In the genomic region with DNA sequence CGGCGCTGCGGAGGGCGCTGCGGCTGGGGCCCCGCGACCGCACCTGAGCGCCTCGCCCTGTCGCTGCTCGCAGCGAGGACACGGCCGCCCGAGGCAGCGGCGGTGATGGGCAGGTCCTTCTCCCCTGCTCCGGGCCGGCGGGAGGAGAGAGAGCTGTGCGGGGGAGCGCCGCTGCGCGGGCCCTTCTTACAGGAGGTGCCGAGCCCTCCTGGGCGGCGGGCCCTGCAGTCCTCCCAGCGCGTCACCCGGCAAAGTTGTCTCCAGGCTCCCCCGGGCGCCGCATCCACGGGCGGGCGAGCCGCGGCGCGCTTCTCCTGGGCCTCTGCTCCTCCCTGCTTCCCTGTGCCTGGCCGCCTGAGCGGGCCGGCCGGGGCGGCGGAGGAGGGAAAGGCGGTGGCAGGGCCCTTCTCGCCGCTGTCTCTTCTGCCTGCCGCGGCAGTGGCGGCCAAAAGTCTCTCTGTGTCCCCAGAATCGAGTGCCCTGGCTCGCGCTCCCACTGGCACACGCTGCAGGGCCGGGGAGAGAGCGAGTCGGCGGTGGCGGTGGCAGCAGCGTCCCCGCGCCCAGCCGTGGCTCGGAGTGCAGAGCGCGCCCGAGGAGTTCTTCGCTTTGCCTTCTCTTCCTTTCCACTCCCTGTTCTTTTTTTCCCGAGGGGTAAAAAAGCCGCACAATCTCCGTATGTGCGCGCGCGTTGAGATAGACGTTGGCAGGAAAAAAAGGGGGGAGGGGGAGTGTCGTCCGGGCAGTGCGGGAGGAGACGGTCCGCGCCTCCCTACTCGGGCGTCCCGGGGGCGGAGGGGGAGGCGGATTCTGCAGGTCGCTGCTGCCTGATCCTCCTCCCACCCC, we compare ENCODE assay signal across 7 mouse cellular contexts. TPM values are rescaled to one million over a fixed set of nuclear protein-coding genes. Genes with fewer than 3 reads are reported as not detected.
DNase-seq lines count a peak whose midpoint lies in the region; ATAC-seq and TF ChIP-seq lines count a peak whose summit lies in the region.

Gene Inhbb, minus strand, starts transcription at position 673 of the 846 bp plus-strand sequence.

- peak within 1 kb of the TSS; percentile 91 for H3K9ac ChIP-seq in ES-E14 (ENCODE audit: insufficient read depth, low read depth, low read length, poor library complexity, severe bottlenecking)
- H3K9ac ChIP-seq in embryonic facial prominence, embryonic 15.5 days = peak within 1 kb of the TSS; percentile 45
- H3K9ac ChIP-seq in midbrain, embryonic 13.5 days (replicated peaks) = peak within 1 kb of the TSS; percentile 76

- intact Hi-C loops in heart, postnatal 14 days (cut with DNase I) = loop anchor here (2.0 to 10.0 kb wide), 3 partner anchors 167 to 327 kb away; no protein-coding TSS in a partner anchor
- intact Hi-C loops in left cerebral cortex, postnatal 4 days (cut with DNase I) = loop anchor here (5.0 to 10.0 kb wide), 2 partner anchors 237 to 324 kb away; no protein-coding TSS in a partner anchor

- H3K9me3 ChIP-seq in ES-E14 (ENCODE audit: control insufficient read depth, insufficient read depth, low read depth, low read length) = no peaks in the 10 kb centered on the region
- H3K9me3 ChIP-seq in embryonic facial prominence, embryonic 15.5 days (replicated peaks) = no peaks in the 10 kb centered on the region
- no peaks in the 10 kb centered on the region for H3K9me3 ChIP-seq in midbrain, embryonic 13.5 days

- peak; percentile 8; the same call in 1 of the 2 replicates for ATAC-seq in embryonic facial prominence, embryonic 15.5 days (ENCODE audit: insufficient number of reproducible peaks, low FRiP score, low TSS enrichment, low read depth)
- ATAC-seq in midbrain, embryonic 13.5 days = peak; percentile 35

- no peak for TF ChIP-seq CTCF in testis, adult 2 months (IDR thresholded peaks at IDR 0.05; ENCODE audit: control insufficient read depth, insufficient read depth, insufficient replicate concordance, low read depth, low read length)

- H3K36me3 ChIP-seq in ES-E14 (ENCODE audit: control insufficient read depth, insufficient read depth, low read length, poor library complexity, severe bottlenecking) = peaks cover 14% of the 10 kb centered on the region
- H3K36me3 ChIP-seq in embryonic facial prominence, embryonic 15.5 days = no peaks in the 10 kb centered on the region
- no peaks in the 10 kb centered on the region for H3K36me3 ChIP-seq in midbrain, embryonic 13.5 days
- H3K36me3 ChIP-seq in testis, adult 2 months (ENCODE audit: control insufficient read depth, insufficient read depth, low read length) = no peaks in the 10 kb centered on the region

- peak within 1 kb of the TSS; percentile 99 for H3K4me2 ChIP-seq in embryonic facial prominence, embryonic 15.5 days (replicated peaks)
- H3K4me2 ChIP-seq in midbrain, embryonic 13.5 days (replicated peaks) = peak within 1 kb of the TSS; percentile 99

- H3K4me1 ChIP-seq in ES-E14 (ENCODE audit: control insufficient read depth in 2 of 2, insufficient read depth in 2 of 2, low read length in 2 of 2, poor library complexity in 1 of 2) = peaks cover 0 to 26% of the 10 kb centered on the region in 2 experiments; a peak in 2 of 4 replicates
- peaks cover 41% of the 10 kb centered on the region for H3K4me1 ChIP-seq in embryonic facial prominence, embryonic 15.5 days
- peaks cover 46% of the 10 kb centered on the region for H3K4me1 ChIP-seq in midbrain, embryonic 13.5 days (replicated peaks)
- peaks cover 27% of the 10 kb centered on the region for H3K4me1 ChIP-seq in testis, adult 2 months (ENCODE audit: control insufficient read depth, insufficient read depth, low read length)

- peak within 1 kb of the TSS; percentile 72 to 92 for H3K4me3 ChIP-seq in ES-E14 (ENCODE audit: insufficient read depth in 1 of 2, low read depth in 1 of 2, low read length in 2 of 2, poor library complexity in 1 of 2, severe bottlenecking in 1 of 2)
- peak within 1 kb of the TSS; percentile 66 for H3K4me3 ChIP-seq in embryonic facial prominence, embryonic 15.5 days (replicated peaks)
- peak within 1 kb of the TSS; percentile 64 for H3K4me3 ChIP-seq in midbrain, embryonic 13.5 days (replicated peaks)
- peak within 1 kb of the TSS; percentile 82 for H3K4me3 ChIP-seq in testis, adult 2 months (ENCODE audit: control insufficient read depth, low read depth, low read length)

- peak within 1 kb of the TSS; percentile 60; the same call in 1 of the 2 replicates for H3K27ac ChIP-seq in ES-E14 (ENCODE audit: insufficient read depth, low read depth, low read length, poor library complexity, severe bottlenecking)
- H3K27ac ChIP-seq in embryonic facial prominence, embryonic 15.5 days (replicated peaks) = no peak within 1 kb of the TSS
- H3K27ac ChIP-seq in midbrain, embryonic 13.5 days = peak within 1 kb of the TSS; percentile 56
- peak within 1 kb of the TSS; percentile 85 for H3K27ac ChIP-seq in testis, adult 2 months (ENCODE audit: control insufficient read depth, insufficient read depth, low read depth, low read length)

- DNase-seq in ES-E14 (ENCODE audit: low read depth, low spot score) = no peak
- DNase-seq in adrenal gland, adult 2 months = peak; percentile 76
- peak; percentile 33 to 49 for DNase-seq in heart, postnatal 14 days
- peak; percentile 49 for DNase-seq in left cerebral cortex, postnatal 4 days

- in situ Hi-C loops in ES-E14 (cut with MboI; ENCODE audit: low sequenced_read_pairs in 2 of 2, unreplicated experiment in 2 of 2) = no loop called here

- peaks cover 84% of the 10 kb centered on the region for H3K27me3 ChIP-seq in embryonic facial prominence, embryonic 15.5 days
- peaks cover 92% of the 10 kb centered on the region for H3K27me3 ChIP-seq in midbrain, embryonic 13.5 days
- H3K27me3 ChIP-seq in testis, adult 2 months (ENCODE audit: control insufficient read depth, insufficient read depth, low read length) = no peaks in the 10 kb centered on the region

- WGBS in embryonic facial prominence, embryonic 15.5 days = under 1% methylated on average over 66 of the region's 92 CpGs
- WGBS in midbrain, embryonic 13.5 days = under 1% methylated on average over 57 of the region's 92 CpGs

- no peak for TF ChIP-seq POLR2A in testis, adult 2 months (IDR thresholded peaks at IDR 0.05; ENCODE audit: control insufficient read depth, low read depth, low read length)

TF ChIP-seq in ES-E14, 5 proteins besides CTCF, POLR2A, EP300 and RAD21:
- TF ChIP-seq CHD2 (IDR thresholded peaks at IDR 0.05; ENCODE audit: low read depth, low read length) = no peak
- TF ChIP-seq HCFC1 (IDR thresholded peaks at IDR 0.05; ENCODE audit: borderline replicate concordance, insufficient read depth, low read length) = no peak
- TF ChIP-seq MAFK (IDR thresholded peaks at IDR 0.05; ENCODE audit: insufficient read depth, low read depth, low read length) = no peak
- TF ChIP-seq ZC3H11A (IDR thresholded peaks at IDR 0.05; ENCODE audit: borderline replicate concordance, low read depth, low read length) = no peak
- no peak for TF ChIP-seq ZNF384 (IDR thresholded peaks at IDR 0.05; ENCODE audit: low read depth, low read length)

RNA-seq across cellular contexts. Expression of gene Inhbb, which starts in this region (rescaled TPM):
- 25.8 and 63.4 TPM in 2 replicates for total RNA-seq in ES-E14 (2012; rRNA removed)
- total RNA-seq in adrenal gland, adult 2 months (2021) = 1 to 10 TPM; 1.9 to 3.1 TPM
- polyA plus RNA-seq in adrenal gland, adult 2 months (2012; rRNA removed) = 6.2 and 6.5 TPM in 2 replicates
- 1.6 and 1.9 TPM in 2 replicates for polyA plus RNA-seq in embryonic facial prominence, embryonic 15.5 days (2015; fragmentation: Nextera tagmentation; extraction: Ambion mirVana)
- 1 to 10 TPM; 1.0 to 1.6 TPM for total RNA-seq in heart, postnatal 14 days (2021)
- total RNA-seq in left cerebral cortex, postnatal 4 days (2021) = 10 to 100 TPM; 10.6 to 11.7 TPM
- polyA plus RNA-seq in midbrain, embryonic 13.5 days (2015; fragmentation: Nextera tagmentation; extraction: Ambion mirVana) = 1.2 and 1.6 TPM in 2 replicates
- 7.3 and 8.8 TPM in 2 replicates for polyA plus RNA-seq in testis, adult 2 months (2012; rRNA removed)
